Mouse (Mus musculus) megakaryocyte, embryonic 14.5 days (primary cell): ENCODE measurements at regions not wholly inside any gene's neighbourhood (a gene's known extent, or its start where the extent isn't known, plus 50 kb on each side); places are given as distances from the start of the nearest gene placed in this dataset.

Experiments used
- FLI1 ChIP-seq: IDR thresholded peaks from 2 replicates; pipeline ENCODE4 v1.6.1; 2012; ENCODE audit warnings: low read length, inconsistent platforms, mixed read lengths
- GATA1 ChIP-seq: IDR thresholded peaks from 3 replicates; pipeline ENCODE4 v1.6.1; 2012; ENCODE audit warnings: mixed read lengths, low read length, inconsistent platforms, borderline replicate concordance

- TF ChIP-seq GATA1 (no peak), FLI1 (no peak)
These were observed 201.0 kb downstream of the Klf6 start for GRCm38 (mm10) chr13:6062305-6062704.
